ENCODE assay signal across 16 mouse cellular contexts in the genomic region with DNA sequence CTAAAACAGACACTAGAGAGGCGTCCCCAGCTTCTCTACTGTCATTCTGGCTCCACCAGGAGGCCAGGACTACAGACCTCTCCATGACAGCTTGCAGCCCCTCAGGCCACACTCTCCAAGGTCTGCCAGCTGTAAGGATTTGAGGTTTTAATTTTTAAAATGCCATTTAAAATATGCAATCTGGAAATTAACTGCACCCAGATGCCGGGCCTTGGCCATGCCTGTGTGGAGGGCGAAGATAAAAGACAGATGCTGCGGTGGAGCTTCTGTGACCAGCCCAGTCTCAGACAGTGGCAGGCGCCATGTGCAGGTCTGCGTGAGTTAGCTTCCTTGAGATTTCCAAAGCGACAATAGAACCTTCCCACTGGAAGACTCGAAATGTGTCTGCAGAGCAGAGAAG. TPM values are rescaled to one million over a fixed set of nuclear protein-coding genes. Genes with fewer than 3 reads are reported as not detected.
A peak's percentile ranks its signal among the peaks of the same experiment; 100 is the strongest.
DNase-seq lines count a peak whose midpoint lies in the region; ATAC-seq and TF ChIP-seq lines count a peak whose summit lies in the region.
"Had no signal": no experiment of that assay in that cellular context is flagged by ENCODE, and none has a peak within 500 bp of the region (broad histone marks: within the 10 kb centered on the region; RNA-seq: fewer than 3 reads in every experiment).

No protein-coding gene starts in this region.

- H3K36me3 ChIP-seq in intestine, embryonic 16.5 days (ENCODE audit: control insufficient read depth, insufficient read depth, low read length): no peaks in the 10 kb centered on the region
- H3K36me3 ChIP-seq in intestine, embryonic 15.5 days: no peaks in the 10 kb centered on the region
- H3K36me3 ChIP-seq in embryonic facial prominence, embryonic 11.5 days (replicated peaks; ENCODE audit: control insufficient read depth, insufficient read depth, low read depth, low read length): no peaks in the 10 kb centered on the region
- H3K36me3 ChIP-seq in hindbrain, embryonic 15.5 days: 0 out of 2 replicates have a peak, but pooled peaks cover 4% of the 10 kb centered on the region
- H3K36me3 ChIP-seq in midbrain, embryonic 14.5 days (ENCODE audit: control insufficient read depth, insufficient read depth, low read length): 0 out of 2 replicates have a peak, but pooled peaks cover 3% of the 10 kb centered on the region
- no peaks in the 10 kb centered on the region for H3K36me3 ChIP-seq in liver, postnatal 0 days (replicated peaks; ENCODE audit: insufficient read depth, low read length)
- H3K36me3 ChIP-seq: heart, embryonic 10.5 days; liver, embryonic 12.5 days had no signal

- ATAC-seq in intestine, embryonic 16.5 days: 0 out of 2 replicates have a peak, but pooled peaks have one; percentile 32
- ATAC-seq in intestine, embryonic 15.5 days: no peak
- ATAC-seq in embryonic facial prominence, embryonic 11.5 days (replicated peaks; ENCODE audit: insufficient number of reproducible peaks, low FRiP score, low TSS enrichment, low read depth): peak; percentile 61
- no peak for ATAC-seq in hindbrain, embryonic 15.5 days (ENCODE audit: low FRiP score, low read depth)
- ATAC-seq in midbrain, embryonic 14.5 days (ENCODE audit: low FRiP score, low TSS enrichment): no peak
- ATAC-seq in liver, postnatal 0 days: no peak
- ATAC-seq: liver, embryonic 12.5 days; lung, postnatal 0 days had no signal

- H3K27ac ChIP-seq in intestine, embryonic 16.5 days (ENCODE audit: low read length): no peak overlapping the region
- no peak overlapping the region for H3K27ac ChIP-seq in intestine, embryonic 15.5 days
- H3K27ac ChIP-seq in embryonic facial prominence, embryonic 11.5 days (replicated peaks; ENCODE audit: low read depth, low read length): peak overlapping the region; percentile 35; the same call in 1 of the 2 replicates
- H3K27ac ChIP-seq in hindbrain, embryonic 15.5 days (replicated peaks): no peak overlapping the region
- peak overlapping the region; percentile 56 for H3K27ac ChIP-seq in midbrain, embryonic 14.5 days (replicated peaks; ENCODE audit: low read depth, low read length)
- H3K27ac ChIP-seq in liver, postnatal 0 days (ENCODE audit: low read depth): no peak overlapping the region
- H3K27ac ChIP-seq: heart, embryonic 10.5 days; liver, embryonic 12.5 days had no signal

- TF ChIP-seq EP300 in liver, postnatal 0 days (IDR thresholded peaks at IDR 0.05; ENCODE audit: low read depth): no peak

- no peak for TF ChIP-seq CTCF in liver, postnatal 0 days (IDR thresholded peaks at IDR 0.05; ENCODE audit: low read depth)

- H3K4me3 ChIP-seq in intestine, embryonic 16.5 days (ENCODE audit: low read length): no peak overlapping the region
- no peak overlapping the region for H3K4me3 ChIP-seq in intestine, embryonic 15.5 days (replicated peaks)
- no peak overlapping the region for H3K4me3 ChIP-seq in embryonic facial prominence, embryonic 11.5 days (ENCODE audit: low read depth, low read length)
- no peak overlapping the region for H3K4me3 ChIP-seq in hindbrain, embryonic 15.5 days
- H3K4me3 ChIP-seq in midbrain, embryonic 14.5 days (replicated peaks; ENCODE audit: low read depth, low read length): no peak overlapping the region
- H3K4me3 ChIP-seq in liver, postnatal 0 days (ENCODE audit: low read depth, low read length): no peak overlapping the region
- H3K4me3 ChIP-seq: erythroblast, embryonic 14.5 days; heart, embryonic 10.5 days; liver, embryonic 12.5 days had no signal

- WGBS in intestine, embryonic 16.5 days: 67% methylated on average over 8 of the region's 8 CpGs
- WGBS in intestine, embryonic 15.5 days: 69% methylated on average over 8 of the region's 8 CpGs
- 39% methylated on average over 8 of the region's 8 CpGs for WGBS in embryonic facial prominence, embryonic 11.5 days
- 42% methylated on average over 8 of the region's 8 CpGs for WGBS in hindbrain, embryonic 15.5 days
- WGBS in midbrain, embryonic 14.5 days: 55% methylated on average over 8 of the region's 8 CpGs
- WGBS in liver, postnatal 0 days (ENCODE audit: insufficient replicate concordance): 71% methylated on average over 8 of the region's 8 CpGs

- H3K4me2 ChIP-seq in intestine, embryonic 16.5 days (ENCODE audit: low read depth, low read length): no peak overlapping the region
- no peak overlapping the region for H3K4me2 ChIP-seq in intestine, embryonic 15.5 days (replicated peaks)
- no peak overlapping the region for H3K4me2 ChIP-seq in embryonic facial prominence, embryonic 11.5 days (ENCODE audit: low read depth, low read length)
- H3K4me2 ChIP-seq in hindbrain, embryonic 15.5 days: no peak overlapping the region
- H3K4me2 ChIP-seq in midbrain, embryonic 14.5 days (ENCODE audit: low read length): no peak overlapping the region
- H3K4me2 ChIP-seq in liver, postnatal 0 days (ENCODE audit: low read depth, low read length): no peak overlapping the region
- H3K4me2 ChIP-seq: liver, embryonic 12.5 days had no signal

- H3K4me1 ChIP-seq in intestine, embryonic 16.5 days (ENCODE audit: control insufficient read depth, insufficient read depth, low read length): no peaks in the 10 kb centered on the region
- H3K4me1 ChIP-seq in intestine, embryonic 15.5 days (replicated peaks): 0 out of 2 replicates have a peak, but pooled peaks cover 4% of the 10 kb centered on the region
- H3K4me1 ChIP-seq in embryonic facial prominence, embryonic 11.5 days (ENCODE audit: control insufficient read depth, insufficient read depth, low read length): no peaks in the 10 kb centered on the region; the same call in 1 of the 2 replicates
- peaks cover 41% of the 10 kb centered on the region for H3K4me1 ChIP-seq in hindbrain, embryonic 15.5 days (replicated peaks)
- peaks cover 33% of the 10 kb centered on the region for H3K4me1 ChIP-seq in midbrain, embryonic 14.5 days (ENCODE audit: control insufficient read depth, insufficient read depth, low read length)
- peaks cover 4% of the 10 kb centered on the region for H3K4me1 ChIP-seq in liver, postnatal 0 days (ENCODE audit: insufficient read depth)

- H3K9ac ChIP-seq in intestine, embryonic 16.5 days (ENCODE audit: low read depth, low read length): no peak overlapping the region
- no peak overlapping the region for H3K9ac ChIP-seq in intestine, embryonic 15.5 days
- H3K9ac ChIP-seq in embryonic facial prominence, embryonic 11.5 days (replicated peaks; ENCODE audit: low read length): no peak overlapping the region
- H3K9ac ChIP-seq in hindbrain, embryonic 15.5 days: 0 out of 2 replicates have a peak overlapping the region, but pooled peaks have one; percentile 4
- no peak overlapping the region for H3K9ac ChIP-seq in midbrain, embryonic 14.5 days (replicated peaks; ENCODE audit: low read length)
- no peak overlapping the region for H3K9ac ChIP-seq in liver, postnatal 0 days (replicated peaks)
- H3K9ac ChIP-seq: liver, embryonic 12.5 days had no signal

- H3K9me3 ChIP-seq in intestine, embryonic 16.5 days (ENCODE audit: control insufficient read depth, low read length): no peaks in the 10 kb centered on the region
- no peaks in the 10 kb centered on the region for H3K9me3 ChIP-seq in intestine, embryonic 15.5 days
- no peaks in the 10 kb centered on the region for H3K9me3 ChIP-seq in embryonic facial prominence, embryonic 11.5 days (replicated peaks; ENCODE audit: control insufficient read depth, low read length)
- no peaks in the 10 kb centered on the region for H3K9me3 ChIP-seq in hindbrain, embryonic 15.5 days
- no peaks in the 10 kb centered on the region for H3K9me3 ChIP-seq in midbrain, embryonic 14.5 days (ENCODE audit: control insufficient read depth, low read length)
- no peaks in the 10 kb centered on the region for H3K9me3 ChIP-seq in liver, postnatal 0 days (ENCODE audit: low read length)
- H3K9me3 ChIP-seq: heart, embryonic 10.5 days; liver, embryonic 12.5 days had no signal

- H3K27me3 ChIP-seq in intestine, embryonic 16.5 days (replicated peaks; ENCODE audit: control insufficient read depth, insufficient read depth, low read length): no peaks in the 10 kb centered on the region
- no peaks in the 10 kb centered on the region for H3K27me3 ChIP-seq in intestine, embryonic 15.5 days (replicated peaks)
- H3K27me3 ChIP-seq in embryonic facial prominence, embryonic 11.5 days (ENCODE audit: control insufficient read depth, insufficient read depth, low read length): no peaks in the 10 kb centered on the region; the same call in 1 of the 2 replicates
- no peaks in the 10 kb centered on the region for H3K27me3 ChIP-seq in hindbrain, embryonic 15.5 days
- no peaks in the 10 kb centered on the region for H3K27me3 ChIP-seq in midbrain, embryonic 14.5 days (ENCODE audit: control insufficient read depth, insufficient read depth, low read length)
- no peaks in the 10 kb centered on the region for H3K27me3 ChIP-seq in liver, postnatal 0 days (ENCODE audit: insufficient read depth, low read length)

- peak; percentile 81 for DNase-seq in embryonic facial prominence, embryonic 11.5 days (ENCODE audit: low spot score)
- peak; percentile 38 for DNase-seq in midbrain, embryonic 14.5 days
- no peak for DNase-seq in liver, postnatal 0 days
- DNase-seq in cerebellum, adult 11 months: no peak
- DNase-seq in urinary bladder, postnatal 25 days (ENCODE audit: low spot score): no peak
- DNase-seq: gastrocnemius, postnatal 25 days; kidney, adult 18-20 months; right cerebral cortex, postnatal 25 days had no signal

RNA-seq across cellular contexts. Expression of gene Shisal1, which starts 36.8 kb away (rescaled TPM):
- polyA plus RNA-seq in intestine, embryonic 16.5 days (2015; fragmentation: Nextera tagmentation; extraction: Ambion mirVana): 0.77 and 0.93 TPM in 2 replicates
- 2.2 and 2.3 TPM in 2 replicates for polyA plus RNA-seq in intestine, embryonic 15.5 days (2015; fragmentation: Nextera tagmentation; extraction: Ambion mirVana)
- 2.6 and 2.9 TPM in 2 replicates for polyA plus RNA-seq in embryonic facial prominence, embryonic 11.5 days (2014; fragmentation: Nextera tagmentation; extraction: Ambion mirVana)
- 14.1 and 15.7 TPM in 2 replicates for polyA plus RNA-seq in hindbrain, embryonic 15.5 days (2015; fragmentation: Nextera tagmentation; extraction: Ambion mirVana)
- 16.4 and 18.0 TPM in 2 replicates for polyA plus RNA-seq in midbrain, embryonic 14.5 days (2014; fragmentation: Nextera tagmentation; extraction: Ambion mirVana)
- polyA plus RNA-seq in liver, postnatal 0 days (2015; fragmentation: Nextera tagmentation; extraction: Ambion mirVana): 0.05 and 0.11 TPM in 2 replicates
- polyA plus RNA-seq: C2C12; erythroblast, embryonic 14.5 days had no signal

Comparison
In these comparisons a context has a peak if more than half of its experiments do, and no peak if none do; other contexts are left out.
1. ATAC-seq: peak in intestine, embryonic 16.5 days (single experiment) and embryonic facial prominence, embryonic 11.5 days (single experiment); none in intestine, embryonic 15.5 days (single experiment), hindbrain, embryonic 15.5 days (single experiment), midbrain, embryonic 14.5 days (single experiment) and liver, postnatal 0 days (single experiment).
2. H3K27ac ChIP-seq: peak in embryonic facial prominence, embryonic 11.5 days (single experiment) and midbrain, embryonic 14.5 days (single experiment); none in intestine, embryonic 16.5 days (single experiment), intestine, embryonic 15.5 days (single experiment), hindbrain, embryonic 15.5 days (single experiment) and liver, postnatal 0 days (single experiment).
3. DNase-seq: peak in embryonic facial prominence, embryonic 11.5 days (single experiment) and midbrain, embryonic 14.5 days (single experiment); none in liver, postnatal 0 days (single experiment), cerebellum, adult 11 months (single experiment) and urinary bladder, postnatal 25 days (single experiment).